12 mouse cellular contexts compared by ENCODE assay signal in the genomic region with DNA sequence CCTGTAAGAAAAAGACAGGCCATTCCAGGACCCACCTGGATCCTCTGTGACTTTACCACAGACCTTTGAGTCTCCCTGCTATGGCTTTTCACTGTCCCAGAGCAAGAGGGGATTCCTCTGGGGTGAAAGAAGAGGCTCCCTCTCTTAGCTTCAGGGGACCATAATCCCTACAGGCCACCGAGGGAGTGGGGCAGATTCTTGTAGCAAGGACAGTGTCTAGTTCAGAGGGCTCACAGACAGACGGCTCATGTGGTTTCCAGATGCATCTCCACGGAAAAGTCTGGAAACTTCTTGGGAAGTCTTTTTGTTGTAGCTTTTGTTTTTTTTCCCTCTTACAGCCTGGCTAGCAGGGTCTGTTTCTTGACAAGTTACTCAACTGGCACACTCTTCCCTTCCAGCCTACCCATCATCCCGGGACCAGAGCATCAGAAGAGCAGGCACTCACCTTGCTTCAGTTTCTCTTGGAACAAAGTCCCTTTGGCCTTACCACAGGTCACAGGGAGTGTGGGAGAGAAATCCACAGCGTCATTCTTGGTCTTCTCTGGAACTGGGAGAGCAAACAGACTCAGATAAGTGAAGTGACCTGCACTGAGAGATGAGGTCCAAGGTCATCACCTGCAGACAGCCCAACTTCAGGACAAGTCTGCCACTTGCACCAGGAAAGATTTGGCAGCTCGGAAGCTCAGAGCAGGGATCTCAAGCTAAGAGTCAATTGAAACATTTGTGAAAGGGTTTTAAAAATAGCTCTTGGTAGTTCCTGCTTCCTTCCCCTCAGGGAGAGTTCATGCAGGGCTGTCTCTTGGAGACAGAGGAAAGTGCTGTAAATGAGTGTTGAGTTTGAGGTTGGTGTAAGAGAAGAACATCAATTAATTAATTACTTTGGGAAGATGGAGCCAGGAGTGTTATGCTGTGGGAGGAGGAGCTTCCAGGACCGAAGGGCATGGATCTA. TPM values are rescaled to one million over a fixed set of nuclear protein-coding genes. Genes with fewer than 3 reads are reported as not detected.
"Had no signal": no experiment of that assay in that cellular context is flagged by ENCODE, and none has a peak within 500 bp of the region (broad histone marks: within the 10 kb centered on the region; RNA-seq: fewer than 3 reads in every experiment).

No protein-coding gene starts in this region.

RNA-seq across cellular contexts. Expression of gene G530012D18Rik, which starts 4.0 kb away (rescaled TPM):
- total RNA-seq: layer of hippocampus, adult 18-20 months; layer of hippocampus, postnatal 36 days; left cerebral cortex, adult 8-10 months; left cerebral cortex, postnatal 25 days had no signal
- polyA plus RNA-seq: kidney, embryonic 16.5 days; limb, embryonic 11.5 days; lung, embryonic 16.5 days; midbrain, embryonic 10.5 days; midbrain, embryonic 15.5 days; myocyte; neural tube, embryonic 11.5 days; neural tube, embryonic 15.5 days had no signal

RNA-seq across cellular contexts. Expression of gene Sp110, which starts 19.1 kb away (rescaled TPM):
- polyA plus RNA-seq: myocyte had no signal
